Mouse (Mus musculus): ENCODE data around the gene Il34.

Il34 gene

GRCm38 (mm10) chr8:110775721-110776120, 30.0 kb downstream of the Il34 start:
- DNase-seq, result peak in 1 of 2 experiments; percentile 53

GRCm38 (mm10) chr8:110775316-110775715, 30.4 kb downstream of the Il34 start:
- no peak for DNase-seq

- DNase-seq, result no peak
These were observed 31.0 kb downstream of the Il34 start for GRCm38 (mm10) chr8:110774725-110775124.

- peak in 1 of 2 experiments; percentile 39 for DNase-seq
These were observed 31.7 kb downstream of the Il34 start for GRCm38 (mm10) chr8:110774047-110774446.

- DNase-seq, result no peak
These were observed 33.3 kb downstream of the Il34 start for GRCm38 (mm10) chr8:110772452-110772851.

- no peak for DNase-seq
These were observed 38.5 kb downstream of the Il34 start for GRCm38 (mm10) chr8:110767261-110767660.

- DNase-seq, result no peak
These were observed 41.1 kb downstream of the Il34 start for GRCm38 (mm10) chr8:110764671-110765070.

- DNase-seq, result no peak
These were observed 43.7 kb downstream of the Il34 start for GRCm38 (mm10) chr8:110761988-110762387.

GRCm38 (mm10) chr8:110761185-110761584, 44.5 kb downstream of the Il34 start:
- DNase-seq, result peak; percentile 83 to 88

GRCm38 (mm10) chr8:110760280-110760940, 45.3 kb downstream of the Il34 start:
- DNase-seq, result no peak

GRCm38 (mm10) chr8:110756196-110756595, 49.5 kb downstream of the Il34 start:
- DNase-seq, result no peak

GRCm38 (mm10) chr8:110755511-110756170, 50.1 kb downstream of the Il34 start:
- DNase-seq, result no peak

- no peak for DNase-seq
These were observed 51.0 kb downstream of the Il34 start for GRCm38 (mm10) chr8:110754713-110755112.

- DNase-seq, result no peak
These were observed 54.2 kb downstream of the Il34 start for GRCm38 (mm10) chr8:110751490-110751889.

- DNase-seq, result no peak
These were observed 55.5 kb downstream of the Il34 start for GRCm38 (mm10) chr8:110750269-110750668.

- peak in 1 of 2 experiments; percentile 71 for DNase-seq
These were observed 56.1 kb downstream of the Il34 start for GRCm38 (mm10) chr8:110749500-110750170.

- no peak for DNase-seq
These were observed 59.1 kb downstream of the Il34 start for GRCm38 (mm10) chr8:110746661-110747060.

- DNase-seq, result no peak
These were observed 60.6 kb downstream of the Il34 start for GRCm38 (mm10) chr8:110745162-110745561.

- DNase-seq, result no peak
These were observed 63.3 kb downstream of the Il34 start for GRCm38 (mm10) chr8:110742452-110742818.

GRCm38 (mm10) chr8:110741816-110742451, 63.8 kb downstream of the Il34 start:
- DNase-seq, result peak in 1 of 2 experiments; percentile 27

GRCm38 (mm10) chr8:110740629-110741175, 65.0 kb downstream of the Il34 start:
- peak in 1 of 2 experiments; percentile 31 for DNase-seq

- DNase-seq, result peak in 1 of 2 experiments; percentile 25
These were observed 67.0 kb downstream of the Il34 start for GRCm38 (mm10) chr8:110738591-110739195.

- DNase-seq, result no peak
These were observed 72.7 kb downstream of the Il34 start for GRCm38 (mm10) chr8:110733036-110733435.

Data from lung, postnatal 4 days (tissue).